Mouse (Mus musculus): Measurements from ENCODE around the gene Gm21992.

DNA sequence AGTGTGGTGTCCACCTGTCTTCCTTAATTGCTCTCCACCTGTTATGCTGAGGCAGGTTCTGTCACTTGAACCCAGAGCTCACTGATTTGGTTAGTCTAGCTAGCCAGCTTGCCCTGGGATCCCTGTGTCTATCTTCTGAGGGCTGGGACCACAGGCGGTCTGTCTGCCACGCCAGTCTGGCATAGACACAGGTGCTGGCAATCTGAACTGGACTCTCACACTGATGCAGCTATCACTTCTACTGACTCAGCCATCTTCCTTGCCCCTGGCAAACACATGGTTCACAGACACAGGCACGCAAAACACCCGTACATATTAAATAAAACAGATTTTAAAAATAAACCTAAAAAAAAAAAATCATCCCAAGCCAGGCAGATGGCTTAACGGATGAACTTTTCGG is 25.6 kb upstream of the Gm21992 start:
- TF ChIP-seq CTCF (IDR thresholded peaks at IDR 0.05; ENCODE audit: low read depth, low read length) = no peak
- no peak for TF ChIP-seq POLR2A (IDR thresholded peaks at IDR 0.05; ENCODE audit: extremely low read depth, insufficient read depth, low read length)

Measured in liver, adult 2 months (tissue).